Mouse (Mus musculus): ENCODE data around the gene Tbxas1. TPM values are rescaled to one million over a fixed set of nuclear protein-coding genes. Genes with fewer than 3 reads are reported as not detected.

The Tbxas1 gene
- polyA plus RNA-seq, 1 experiment from 2014 or later, result 12.8 TPM

- H3K36me3 ChIP-seq (ENCODE audit: control insufficient read depth, insufficient read depth), result peaks cover 6% of the 10 kb centered on the region
- ATAC-seq (ENCODE audit: low read depth), result peak; percentile 85
- no peaks in the 10 kb centered on the region for H3K9me3 ChIP-seq (replicated peaks; ENCODE audit: control insufficient read depth, low read length)
- under 1% methylated on average over 100 of the region's 108 CpGs for WGBS (ENCODE audit: insufficient replicate concordance)
- peak within 1 kb of the TSS; percentile 71 for H3K4me2 ChIP-seq (ENCODE audit: low read depth, low read length)
- H3K4me1 ChIP-seq (ENCODE audit: control insufficient read depth, low read depth, low read length), result peaks cover 32% of the 10 kb centered on the region
- H3K27me3 ChIP-seq (ENCODE audit: control insufficient read depth, insufficient read depth, low read depth, low read length), result 0 out of 2 replicates have a peak, but pooled peaks cover 3% of the 10 kb centered on the region
- H3K4me3 ChIP-seq (ENCODE audit: low read depth, low read length), result peak within 1 kb of the TSS; percentile 95
- H3K9ac ChIP-seq (ENCODE audit: low read depth, low read length), result peak within 1 kb of the TSS; percentile 100
- H3K27ac ChIP-seq (ENCODE audit: low read length), result peak within 1 kb of the TSS; percentile 98
Observed at GRCm38 (mm10) chr6:38876071-38876911, 1.1 kb downstream of the Tbxas1 start, which contains the start of gene Hipk2. Hipk2 (minus strand) TSS chr6:38876165.

- no peak overlapping the region for H3K9ac ChIP-seq (ENCODE audit: low read depth, low read length)
- peaks cover 22% of the 10 kb centered on the region for H3K4me1 ChIP-seq (ENCODE audit: control insufficient read depth, low read depth, low read length)
- H3K27ac ChIP-seq (ENCODE audit: low read length), result no peak overlapping the region
- peak overlapping the region; percentile 67; the same call in 1 of the 2 replicates for H3K4me2 ChIP-seq (ENCODE audit: low read depth, low read length)
- no peaks in the 10 kb centered on the region for H3K36me3 ChIP-seq (ENCODE audit: control insufficient read depth, insufficient read depth)
- no peaks in the 10 kb centered on the region for H3K9me3 ChIP-seq (replicated peaks; ENCODE audit: control insufficient read depth, low read length)
- 0 out of 2 replicates have a peak, but pooled peaks cover 3% of the 10 kb centered on the region for H3K27me3 ChIP-seq (ENCODE audit: control insufficient read depth, insufficient read depth, low read depth, low read length)
- ATAC-seq (ENCODE audit: low read depth), result no peak
- no peak overlapping the region for H3K4me3 ChIP-seq (ENCODE audit: low read depth, low read length)
- WGBS (ENCODE audit: insufficient replicate concordance), result 82% methylated on average over 2 of the region's 2 CpGs
Observed at GRCm38 (mm10) chr6:38877674-38878073, 2.5 kb downstream of the Tbxas1 start.

DNA sequence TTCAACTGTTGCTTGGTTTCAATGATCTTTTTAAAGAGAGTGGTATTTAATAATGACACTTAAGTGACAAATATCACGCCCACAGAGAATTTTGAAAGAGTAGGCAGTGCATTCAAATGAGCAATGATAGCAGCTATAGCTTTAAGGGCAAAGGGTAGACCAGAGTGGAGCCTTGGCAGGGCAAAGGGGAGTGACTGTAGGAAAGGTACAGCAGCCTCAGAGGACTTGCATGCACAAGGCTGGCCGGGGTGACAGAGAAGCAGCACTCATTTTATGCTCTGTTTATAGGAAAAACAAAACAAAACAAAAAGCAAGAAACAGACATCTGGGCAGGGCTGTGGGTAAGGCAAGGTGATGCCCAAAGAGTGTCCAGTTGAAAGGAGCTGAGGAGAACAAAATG is 6.3 kb downstream of the Tbxas1 start:
- Histone ChIP-seq H3K4me3 (ENCODE audit: low read depth, low read length) (no peak overlapping the region), H3K9me3 (replicated peaks; ENCODE audit: control insufficient read depth, low read length) (no peaks in the 10 kb centered on the region), H3K27ac (ENCODE audit: low read length) (no peak overlapping the region), H3K27me3 (ENCODE audit: control insufficient read depth, insufficient read depth, low read depth, low read length) (0 out of 2 replicates have a peak, but pooled peaks cover 3% of the 10 kb centered on the region), H3K4me1 (ENCODE audit: control insufficient read depth, low read depth, low read length) (peaks cover 42% of the 10 kb centered on the region), H3K9ac (ENCODE audit: low read depth, low read length) (no peak overlapping the region), H3K36me3 (ENCODE audit: control insufficient read depth, insufficient read depth) (no peaks in the 10 kb centered on the region), H3K4me2 (ENCODE audit: low read depth, low read length) (no peak overlapping the region)
- ATAC-seq (ENCODE audit: low read depth), result no peak; the same call in 1 of the 2 replicates
- WGBS (ENCODE audit: insufficient replicate concordance), result 53% methylated on average over 2 of the region's 2 CpGs

DNA sequence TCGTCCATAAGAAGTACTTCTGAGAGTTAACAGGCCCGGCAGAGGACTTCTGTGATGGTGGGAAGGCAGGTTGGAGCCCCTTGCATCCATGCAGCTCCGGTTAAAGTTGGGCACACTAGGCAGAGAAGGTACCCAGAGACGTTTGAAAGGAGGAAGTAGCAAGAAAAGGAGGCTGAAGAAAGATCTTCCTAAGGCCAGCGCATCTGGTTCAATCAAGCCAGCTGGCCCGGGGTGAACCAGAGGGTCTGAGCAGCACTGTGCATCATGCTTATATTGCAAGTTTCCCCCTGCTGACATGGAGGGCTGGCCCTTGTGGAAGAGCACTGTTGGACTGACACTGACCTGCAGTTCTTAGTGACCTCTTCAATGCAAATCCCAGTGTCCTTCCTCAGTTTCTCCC is 6.8 kb downstream of the Tbxas1 start:
- H3K4me1 ChIP-seq (ENCODE audit: control insufficient read depth, low read depth, low read length), result peaks cover 43% of the 10 kb centered on the region
- H3K27me3 ChIP-seq (ENCODE audit: control insufficient read depth, insufficient read depth, low read depth, low read length), result 0 out of 2 replicates have a peak, but pooled peaks cover 3% of the 10 kb centered on the region
- no peak overlapping the region for H3K9ac ChIP-seq (ENCODE audit: low read depth, low read length)
- no peak overlapping the region for H3K27ac ChIP-seq (ENCODE audit: low read length)
- no peak overlapping the region for H3K4me2 ChIP-seq (ENCODE audit: low read depth, low read length)
- no peaks in the 10 kb centered on the region for H3K36me3 ChIP-seq (ENCODE audit: control insufficient read depth, insufficient read depth)
- ATAC-seq (ENCODE audit: low read depth), result no peak
- WGBS (ENCODE audit: insufficient replicate concordance), result 44% methylated on average over 6 of the region's 6 CpGs
- H3K9me3 ChIP-seq (replicated peaks; ENCODE audit: control insufficient read depth, low read length), result no peaks in the 10 kb centered on the region
- H3K4me3 ChIP-seq (ENCODE audit: low read depth, low read length), result no peak overlapping the region

DNA sequence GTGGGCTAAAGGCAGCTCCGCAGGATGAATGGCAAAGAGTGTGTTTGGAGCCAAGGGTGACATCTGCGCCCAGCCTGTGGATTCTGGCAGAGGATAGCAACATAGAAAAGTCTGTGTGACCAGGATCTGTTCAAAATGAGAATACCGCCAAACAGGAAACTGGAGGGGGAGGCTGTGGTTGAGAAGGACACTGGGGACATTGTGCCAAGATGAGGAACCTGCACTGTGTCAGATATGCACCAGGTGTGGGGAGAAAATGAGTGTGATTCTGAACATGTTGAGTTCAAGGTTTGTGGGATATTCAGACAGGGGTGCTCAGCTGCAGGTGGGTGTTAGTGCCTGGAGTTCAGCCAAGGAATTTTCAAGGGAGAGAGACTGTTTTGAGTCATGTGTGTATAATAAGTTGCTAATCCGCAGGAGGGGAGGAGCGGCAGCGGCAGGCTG is 7.5 kb downstream of the Tbxas1 start:
- H3K9ac ChIP-seq (ENCODE audit: low read depth, low read length), result 0 out of 2 replicates have a peak overlapping the region, but pooled peaks have one; percentile 10
- H3K36me3 ChIP-seq (ENCODE audit: control insufficient read depth, insufficient read depth), result no peaks in the 10 kb centered on the region
- H3K9me3 ChIP-seq (replicated peaks; ENCODE audit: control insufficient read depth, low read length), result no peaks in the 10 kb centered on the region
- 0 out of 2 replicates have a peak, but pooled peaks cover 3% of the 10 kb centered on the region for H3K27me3 ChIP-seq (ENCODE audit: control insufficient read depth, insufficient read depth, low read depth, low read length)
- H3K4me2 ChIP-seq (ENCODE audit: low read depth, low read length), result no peak overlapping the region
- ATAC-seq (ENCODE audit: low read depth), result no peak
- 53% methylated on average over 6 of the region's 6 CpGs for WGBS (ENCODE audit: insufficient replicate concordance)
- no peak overlapping the region for H3K27ac ChIP-seq (ENCODE audit: low read length)
- peaks cover 37% of the 10 kb centered on the region for H3K4me1 ChIP-seq (ENCODE audit: control insufficient read depth, low read depth, low read length)
- H3K4me3 ChIP-seq (ENCODE audit: low read depth, low read length), result no peak overlapping the region

DNA sequence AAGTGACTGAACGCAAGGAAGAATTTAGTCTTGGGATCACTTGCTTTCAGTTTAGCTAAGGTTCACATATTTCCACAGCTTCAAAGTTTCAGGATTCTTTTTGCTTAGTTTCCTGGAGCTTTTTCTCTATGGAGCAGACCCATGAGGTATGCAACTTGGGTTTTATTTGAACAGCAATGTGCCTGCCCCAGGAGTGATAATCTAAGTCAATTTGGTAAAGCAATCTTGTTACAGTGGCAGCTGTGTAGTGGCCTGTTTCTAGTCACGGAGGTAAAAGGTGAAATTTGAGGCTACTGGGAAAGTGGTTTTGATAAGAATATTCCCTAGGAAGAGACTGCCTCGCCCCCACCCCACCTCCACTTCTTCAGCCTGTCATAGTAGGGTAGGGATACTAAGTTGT is 9.3 kb downstream of the Tbxas1 start:
- Histone ChIP-seq H3K9ac (ENCODE audit: low read depth, low read length) (0 out of 2 replicates have a peak overlapping the region, but pooled peaks have one; percentile 2), H3K36me3 (ENCODE audit: control insufficient read depth, insufficient read depth) (no peaks in the 10 kb centered on the region), H3K4me3 (ENCODE audit: low read depth, low read length) (no peak overlapping the region), H3K27ac (ENCODE audit: low read length) (peak overlapping the region; percentile 54), H3K4me1 (ENCODE audit: control insufficient read depth, low read depth, low read length) (peaks cover 38% of the 10 kb centered on the region), H3K4me2 (ENCODE audit: low read depth, low read length) (0 out of 2 replicates have a peak overlapping the region, but pooled peaks have one; percentile 10), H3K9me3 (replicated peaks; ENCODE audit: control insufficient read depth, low read length) (no peaks in the 10 kb centered on the region), H3K27me3 (ENCODE audit: control insufficient read depth, insufficient read depth, low read depth, low read length) (no peaks in the 10 kb centered on the region)
- ATAC-seq (ENCODE audit: low read depth), result no peak
- 62% methylated on average over 3 of the region's 3 CpGs for WGBS (ENCODE audit: insufficient replicate concordance)

GRCm38 (mm10) chr6:38885132-38885531 is 9.9 kb downstream of the Tbxas1 start:
- 58% methylated on average over 1 of the region's 1 CpGs for WGBS (ENCODE audit: insufficient replicate concordance)
- no peak overlapping the region for H3K4me3 ChIP-seq (ENCODE audit: low read depth, low read length)
- H3K27ac ChIP-seq (ENCODE audit: low read length), result peak overlapping the region; percentile 42
- peaks cover 38% of the 10 kb centered on the region for H3K4me1 ChIP-seq (ENCODE audit: control insufficient read depth, low read depth, low read length)
- H3K9me3 ChIP-seq (replicated peaks; ENCODE audit: control insufficient read depth, low read length), result no peaks in the 10 kb centered on the region
- no peaks in the 10 kb centered on the region for H3K36me3 ChIP-seq (ENCODE audit: control insufficient read depth, insufficient read depth)
- no peaks in the 10 kb centered on the region for H3K27me3 ChIP-seq (ENCODE audit: control insufficient read depth, insufficient read depth, low read depth, low read length)
- peak overlapping the region; percentile 30; the same call in 1 of the 2 replicates for H3K4me2 ChIP-seq (ENCODE audit: low read depth, low read length)
- H3K9ac ChIP-seq (ENCODE audit: low read depth, low read length), result no peak overlapping the region; the same call in 1 of the 2 replicates
- peak; percentile 78 for ATAC-seq (ENCODE audit: low read depth)

- H3K4me3 ChIP-seq (ENCODE audit: low read depth, low read length), result no peak overlapping the region
- H3K27ac ChIP-seq (ENCODE audit: low read length), result no peak overlapping the region
- H3K9ac ChIP-seq (ENCODE audit: low read depth, low read length), result no peak overlapping the region
- no peaks in the 10 kb centered on the region for H3K36me3 ChIP-seq (ENCODE audit: control insufficient read depth, insufficient read depth)
- WGBS (ENCODE audit: insufficient replicate concordance), result 88% methylated on average over 4 of the region's 4 CpGs
- H3K9me3 ChIP-seq (replicated peaks; ENCODE audit: control insufficient read depth, low read length), result no peaks in the 10 kb centered on the region
- H3K4me2 ChIP-seq (ENCODE audit: low read depth, low read length), result no peak overlapping the region
- H3K4me1 ChIP-seq (ENCODE audit: control insufficient read depth, low read depth, low read length), result peaks cover 52% of the 10 kb centered on the region
- ATAC-seq (ENCODE audit: low read depth), result no peak
- H3K27me3 ChIP-seq (ENCODE audit: control insufficient read depth, insufficient read depth, low read depth, low read length), result no peaks in the 10 kb centered on the region
Observed at GRCm38 (mm10) chr6:38887436-38887835, 12.2 kb downstream of the Tbxas1 start.

- WGBS (ENCODE audit: insufficient replicate concordance), result 64% methylated on average over 6 of the region's 6 CpGs
Observed at GRCm38 (mm10) chr6:38889156-38889555, 14.0 kb downstream of the Tbxas1 start.

More at GRCm38 (mm10) chr6:38889156-38889555, 14.0 kb downstream of the Tbxas1 start:
- Histone ChIP-seq H3K4me3 (ENCODE audit: low read depth, low read length) (no peak overlapping the region), H3K36me3 (ENCODE audit: control insufficient read depth, insufficient read depth) (no peaks in the 10 kb centered on the region), H3K27me3 (ENCODE audit: control insufficient read depth, insufficient read depth, low read depth, low read length) (no peaks in the 10 kb centered on the region), H3K4me2 (ENCODE audit: low read depth, low read length) (no peak overlapping the region), H3K4me1 (ENCODE audit: control insufficient read depth, low read depth, low read length) (peaks cover 39% of the 10 kb centered on the region), H3K9ac (ENCODE audit: low read depth, low read length) (no peak overlapping the region), H3K27ac (ENCODE audit: low read length) (peak overlapping the region; percentile 42; the same call in 1 of the 2 replicates), H3K9me3 (replicated peaks; ENCODE audit: control insufficient read depth, low read length) (no peaks in the 10 kb centered on the region)
- no peak for ATAC-seq (ENCODE audit: low read depth)

All from liver, embryonic 16.5 days (tissue).